Comparison of ENCODE assay signal across 10 mouse cellular contexts in the genomic region with DNA sequence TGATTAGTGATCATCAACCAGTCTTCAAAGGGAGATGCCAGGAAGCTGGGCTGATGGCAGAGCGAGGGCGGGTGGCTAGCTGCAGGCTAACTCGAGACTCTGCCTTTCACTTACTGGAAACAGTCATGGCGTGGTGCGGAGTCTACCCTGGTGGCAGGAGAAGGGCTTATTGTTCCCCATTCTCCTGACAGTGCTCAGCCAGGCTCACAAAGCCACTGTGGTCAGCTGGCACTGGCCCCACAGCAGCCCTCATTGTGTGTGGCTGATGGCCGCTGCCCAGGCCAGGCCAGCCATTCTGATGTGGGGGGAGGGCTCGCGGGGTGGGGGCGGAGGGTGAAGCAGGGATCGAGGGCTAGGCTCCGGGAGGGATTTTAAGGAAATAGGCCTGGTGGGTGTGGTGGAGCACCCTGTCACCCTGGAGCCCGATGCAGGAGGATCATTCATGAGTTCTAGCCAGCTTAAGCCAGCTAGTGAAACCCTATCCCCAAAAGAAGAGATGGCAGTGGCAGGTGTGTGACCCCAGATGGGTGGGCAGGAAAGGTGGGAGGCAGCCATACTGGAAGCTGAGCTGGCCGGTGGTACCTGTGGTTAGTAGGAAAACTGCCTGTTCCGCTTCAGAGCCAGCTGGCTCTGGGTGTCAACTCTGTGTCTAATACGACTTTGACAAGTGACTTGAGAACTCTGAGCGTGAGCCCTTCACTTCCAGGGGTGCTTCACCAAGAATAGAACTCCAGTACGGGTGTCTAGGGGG. TPM values are rescaled to one million over a fixed set of nuclear protein-coding genes. Genes with fewer than 3 reads are reported as not detected.
DNase-seq lines count a peak whose midpoint lies in the region; ATAC-seq lines count a peak whose summit lies in the region.
"Had no signal": no experiment of that assay in that cellular context is flagged by ENCODE, and none has a peak within 500 bp of the region (broad histone marks: within the 10 kb centered on the region; RNA-seq: fewer than 3 reads in every experiment).

No protein-coding gene starts in this region.

- H3K4me1 ChIP-seq in lung, embryonic 15.5 days: peaks cover 23% of the 10 kb centered on the region
- H3K4me1 ChIP-seq in embryonic facial prominence, embryonic 15.5 days: peaks cover 50% of the 10 kb centered on the region
- H3K4me1 ChIP-seq in stomach, embryonic 16.5 days (ENCODE audit: control insufficient read depth, insufficient read depth, low read length): peaks cover 20% of the 10 kb centered on the region
- H3K4me1 ChIP-seq: liver, embryonic 15.5 days had no signal

- H3K27me3 ChIP-seq in lung, embryonic 15.5 days: no peaks in the 10 kb centered on the region
- H3K27me3 ChIP-seq in embryonic facial prominence, embryonic 15.5 days: no peaks in the 10 kb centered on the region
- H3K27me3 ChIP-seq in stomach, embryonic 16.5 days (ENCODE audit: control insufficient read depth, insufficient read depth, low read length): no peaks in the 10 kb centered on the region
- H3K27me3 ChIP-seq: liver, embryonic 15.5 days had no signal

- H3K4me2 ChIP-seq in lung, embryonic 15.5 days: no peak overlapping the region
- H3K4me2 ChIP-seq in embryonic facial prominence, embryonic 15.5 days (replicated peaks): no peak overlapping the region
- no peak overlapping the region for H3K4me2 ChIP-seq in stomach, embryonic 16.5 days (ENCODE audit: low read depth, low read length)
- H3K4me2 ChIP-seq: heart, embryonic 13.5 days; liver, embryonic 15.5 days had no signal

- H3K9ac ChIP-seq in lung, embryonic 15.5 days: no peak overlapping the region
- H3K9ac ChIP-seq in embryonic facial prominence, embryonic 15.5 days: no peak overlapping the region
- H3K9ac ChIP-seq in stomach, embryonic 16.5 days (ENCODE audit: low read length): peak overlapping the region; percentile 29; the same call in 1 of the 2 replicates
- H3K9ac ChIP-seq: liver, embryonic 15.5 days had no signal

- DNase-seq in frontal cortex, postnatal 14 days (ENCODE audit: low spot score in 2 of 2): no peak
- DNase-seq in lung, postnatal 4 days: no peak
- no peak for DNase-seq in urinary bladder, postnatal 36 days (ENCODE audit: low spot score in 2 of 2)
- no peak for DNase-seq in ovary, postnatal 10 days (ENCODE audit: low spot score)

- H3K36me3 ChIP-seq in lung, embryonic 15.5 days: peaks cover 5% of the 10 kb centered on the region
- peaks cover 16% of the 10 kb centered on the region for H3K36me3 ChIP-seq in embryonic facial prominence, embryonic 15.5 days
- H3K36me3 ChIP-seq in stomach, embryonic 16.5 days (ENCODE audit: control insufficient read depth, insufficient read depth, low read length): 0 out of 2 replicates have a peak, but pooled peaks cover 7% of the 10 kb centered on the region
- H3K36me3 ChIP-seq: liver, embryonic 15.5 days had no signal

- H3K4me3 ChIP-seq in lung, embryonic 15.5 days: no peak overlapping the region
- no peak overlapping the region for H3K4me3 ChIP-seq in embryonic facial prominence, embryonic 15.5 days (replicated peaks)
- no peak overlapping the region for H3K4me3 ChIP-seq in stomach, embryonic 16.5 days (replicated peaks; ENCODE audit: low read length)
- H3K4me3 ChIP-seq: heart, embryonic 13.5 days; liver, embryonic 15.5 days had no signal

- H3K9me3 ChIP-seq in lung, embryonic 15.5 days: no peaks in the 10 kb centered on the region
- no peaks in the 10 kb centered on the region for H3K9me3 ChIP-seq in embryonic facial prominence, embryonic 15.5 days (replicated peaks)
- no peaks in the 10 kb centered on the region for H3K9me3 ChIP-seq in stomach, embryonic 16.5 days (replicated peaks; ENCODE audit: control insufficient read depth, low read length)
- H3K9me3 ChIP-seq: heart, embryonic 13.5 days; liver, embryonic 15.5 days had no signal

- peak; percentile 44; the same call in 1 of the 2 replicates for ATAC-seq in frontal cortex, adult (ENCODE audit: low TSS enrichment)
- ATAC-seq in lung, embryonic 15.5 days (ENCODE audit: borderline replicate concordance, extremely low read depth, low FRiP score, low TSS enrichment): no peak
- no peak for ATAC-seq in embryonic facial prominence, embryonic 15.5 days (ENCODE audit: insufficient number of reproducible peaks, low FRiP score, low TSS enrichment, low read depth)
- ATAC-seq in stomach, embryonic 16.5 days (ENCODE audit: insufficient read depth, low FRiP score): no peak

- H3K27ac ChIP-seq in lung, embryonic 15.5 days: peak overlapping the region; percentile 70
- peak overlapping the region; percentile 63 for H3K27ac ChIP-seq in embryonic facial prominence, embryonic 15.5 days (replicated peaks)
- H3K27ac ChIP-seq in stomach, embryonic 16.5 days (ENCODE audit: low read length): peak overlapping the region; percentile 79

- WGBS in lung, embryonic 15.5 days: 71% methylated on average over 17 of the region's 17 CpGs
- WGBS in embryonic facial prominence, embryonic 15.5 days: 64% methylated on average over 17 of the region's 17 CpGs
- 67% methylated on average over 17 of the region's 17 CpGs for WGBS in stomach, embryonic 16.5 days

RNA-seq across cellular contexts. Expression of a gene that starts 10.8 kb away (rescaled TPM):
- 95.4 and 106 TPM in 2 replicates for polyA plus RNA-seq in lung, embryonic 15.5 days (2015; fragmentation: Nextera tagmentation; extraction: Ambion mirVana)
- 287 and 358 TPM in 2 replicates for polyA plus RNA-seq in embryonic facial prominence, embryonic 15.5 days (2015; fragmentation: Nextera tagmentation; extraction: Ambion mirVana)
- 208 and 281 TPM in 2 replicates for polyA plus RNA-seq in stomach, embryonic 16.5 days (2015; fragmentation: Nextera tagmentation; extraction: Ambion mirVana)

RNA-seq across cellular contexts. Expression of a gene that starts 21.8 kb away (rescaled TPM):
- 2.0 and 2.2 TPM in 2 replicates for polyA plus RNA-seq in lung, embryonic 15.5 days (2015; fragmentation: Nextera tagmentation; extraction: Ambion mirVana)
- polyA plus RNA-seq in embryonic facial prominence, embryonic 15.5 days (2015; fragmentation: Nextera tagmentation; extraction: Ambion mirVana): 14.6 and 15.0 TPM in 2 replicates
- polyA plus RNA-seq in stomach, embryonic 16.5 days (2015; fragmentation: Nextera tagmentation; extraction: Ambion mirVana): 2.8 and 3.7 TPM in 2 replicates

RNA-seq across cellular contexts. Expression of a gene that starts 27.5 kb away (rescaled TPM):
- 12.3 and 12.8 TPM in 2 replicates for polyA plus RNA-seq in lung, embryonic 15.5 days (2015; fragmentation: Nextera tagmentation; extraction: Ambion mirVana)
- 16.3 and 17.4 TPM in 2 replicates for polyA plus RNA-seq in embryonic facial prominence, embryonic 15.5 days (2015; fragmentation: Nextera tagmentation; extraction: Ambion mirVana)
- polyA plus RNA-seq in stomach, embryonic 16.5 days (2015; fragmentation: Nextera tagmentation; extraction: Ambion mirVana): 9.3 and 9.4 TPM in 2 replicates
